Mouse (Mus musculus) layer of hippocampus, postnatal 10 days (tissue): ENCODE data around the gene Pxn. TPM values are rescaled to one million over a fixed set of nuclear protein-coding genes. Genes with fewer than 3 reads are reported as not detected.

Experiments used
- DNase-seq, 2 experiments: peaks; one replicate each; pipeline ENCODE4 v3.0.0; 2021; ENCODE audit warnings: low spot score in 2 of 2
- total RNA-seq, 2 experiments: library from RNA; stranded (reverse); gene quantifications; 2 replicates each; pipeline ENCODE4 v1.2.3; 2021

Pxn gene
- total RNA-seq, 2 experiments from 2014 or later: 30.0 to 30.8 TPM

DNA sequence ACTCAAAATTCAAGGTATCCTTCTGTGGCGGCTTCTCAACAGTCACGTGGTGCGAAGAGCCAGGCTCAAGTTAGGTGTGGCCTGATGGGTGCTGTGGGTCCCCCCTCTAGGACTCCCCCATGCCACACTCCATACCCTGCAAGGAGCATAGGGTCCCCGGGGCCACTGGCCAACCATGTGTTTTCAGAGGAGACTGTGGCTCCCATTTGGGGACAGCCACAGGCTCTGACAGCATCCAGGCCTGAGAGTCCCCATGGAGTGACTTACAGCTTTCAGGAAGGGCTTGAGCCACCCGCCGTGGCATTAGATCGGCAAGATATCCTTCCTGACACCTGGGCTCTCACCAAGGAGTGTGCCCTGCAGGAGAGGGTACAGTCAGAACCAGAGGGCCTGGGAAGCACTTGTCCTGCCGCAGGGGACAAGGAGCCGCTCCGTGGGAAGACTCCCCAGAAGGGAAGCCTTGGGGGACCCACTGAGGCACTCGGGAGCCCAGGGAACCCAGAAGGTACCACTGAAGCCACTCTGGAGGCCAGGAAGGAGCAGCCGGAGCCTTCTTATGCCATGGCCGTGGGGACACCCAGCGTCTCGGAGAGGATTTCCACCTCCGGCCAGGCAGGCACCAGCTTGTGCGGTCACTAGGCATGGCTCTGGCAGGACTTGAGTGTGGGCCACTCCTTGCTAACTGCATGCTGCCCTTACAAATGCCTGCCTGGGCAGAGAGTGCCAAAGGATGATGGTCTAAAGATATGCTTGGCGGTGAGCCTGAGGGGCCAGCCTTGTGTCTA, 42.2 kb downstream of the Pxn start:
- DNase-seq: no peak

DNA sequence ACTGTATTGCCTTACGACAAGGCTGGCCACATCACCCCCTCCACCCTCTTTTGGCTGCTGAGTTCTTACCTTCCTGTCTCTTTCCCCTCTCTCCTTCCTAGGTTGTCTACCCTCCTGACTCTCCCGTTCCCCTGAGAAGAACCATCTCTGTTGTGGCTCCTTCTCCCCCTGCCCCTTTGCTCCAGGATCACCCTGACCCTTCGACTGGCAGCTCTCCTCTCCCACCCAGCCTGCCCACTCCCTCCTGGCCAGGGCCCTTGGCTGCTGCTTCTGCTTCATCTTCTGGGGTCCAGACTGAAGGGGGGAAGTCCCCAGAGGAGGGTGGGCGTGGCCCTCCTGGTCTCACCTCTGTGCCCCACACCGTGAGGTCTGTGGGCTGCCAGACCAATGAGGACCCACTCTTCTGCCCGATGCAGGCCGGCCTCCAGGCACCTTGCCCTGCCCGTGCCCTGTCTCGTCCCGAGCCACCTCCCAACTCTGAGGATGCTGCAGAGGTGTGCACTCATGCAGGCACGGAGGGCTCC, 44.1 kb downstream of the Pxn start:
- no peak for DNase-seq

DNA sequence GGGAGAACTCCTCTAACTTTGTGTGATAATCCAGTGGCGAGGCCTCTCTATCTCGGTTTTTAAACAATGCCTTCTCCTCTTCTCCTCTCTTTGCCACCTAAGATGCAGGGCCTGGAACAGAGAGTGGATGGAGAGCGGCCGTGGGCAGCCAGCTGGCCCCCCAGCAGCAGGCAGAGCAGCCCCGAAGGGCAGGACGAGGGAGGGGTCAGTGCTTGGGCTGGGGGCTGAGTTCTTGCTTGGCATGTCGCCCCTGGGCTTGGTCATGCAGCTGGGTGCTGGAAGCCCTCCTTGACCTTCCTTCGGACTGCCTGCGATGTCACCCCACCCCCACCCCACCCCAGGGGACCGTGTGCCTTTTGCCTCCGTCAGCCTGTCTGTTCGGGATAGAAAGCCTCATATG, 44.9 kb downstream of the Pxn start:
- DNase-seq: no peak

DNA sequence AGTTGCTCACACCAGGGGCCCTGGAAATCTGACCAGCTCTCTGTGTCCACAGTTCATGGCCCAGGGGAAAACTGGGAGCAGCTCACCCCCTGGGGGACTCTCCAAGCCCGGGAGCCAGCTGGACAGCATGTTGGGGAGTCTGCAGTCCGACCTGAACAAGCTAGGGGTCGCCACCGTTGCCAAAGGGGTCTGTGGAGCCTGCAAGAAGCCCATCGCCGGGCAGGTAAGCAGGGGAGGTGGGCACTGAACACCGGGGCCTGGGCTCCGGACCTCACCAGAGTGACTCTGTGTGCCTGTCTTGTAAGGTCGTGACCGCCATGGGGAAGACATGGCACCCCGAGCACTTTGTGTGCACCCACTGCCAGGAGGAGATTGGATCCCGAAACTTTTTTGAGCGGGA, 45.3 kb downstream of the Pxn start:
- no peak for DNase-seq

DNA sequence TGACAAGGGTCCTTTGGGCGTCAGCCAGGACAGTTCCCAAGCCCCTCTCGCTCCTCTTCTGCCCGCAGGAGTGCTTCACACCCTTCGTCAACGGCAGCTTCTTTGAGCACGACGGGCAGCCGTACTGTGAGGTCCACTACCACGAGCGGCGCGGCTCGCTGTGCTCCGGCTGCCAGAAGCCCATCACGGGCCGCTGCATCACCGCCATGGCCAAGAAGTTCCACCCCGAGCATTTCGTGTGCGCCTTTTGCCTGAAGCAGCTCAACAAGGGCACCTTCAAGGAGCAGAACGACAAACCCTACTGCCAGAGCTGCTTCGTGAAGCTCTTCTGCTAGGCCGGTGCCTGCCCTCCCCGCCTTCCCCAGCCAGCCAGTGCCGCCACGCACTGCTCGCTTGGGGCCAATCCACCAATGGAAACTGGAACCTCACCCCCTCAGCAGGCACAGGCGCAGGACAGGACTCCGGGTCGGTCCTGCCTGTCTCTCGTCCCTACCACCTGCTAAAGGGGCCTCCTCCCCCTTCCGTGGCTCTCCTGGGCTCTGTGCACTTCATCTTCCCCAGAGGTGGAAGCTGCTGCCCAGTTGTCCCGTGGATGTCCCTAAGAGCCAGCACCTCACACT, 47.4 kb downstream of the Pxn start:
- DNase-seq: no peak

DNA sequence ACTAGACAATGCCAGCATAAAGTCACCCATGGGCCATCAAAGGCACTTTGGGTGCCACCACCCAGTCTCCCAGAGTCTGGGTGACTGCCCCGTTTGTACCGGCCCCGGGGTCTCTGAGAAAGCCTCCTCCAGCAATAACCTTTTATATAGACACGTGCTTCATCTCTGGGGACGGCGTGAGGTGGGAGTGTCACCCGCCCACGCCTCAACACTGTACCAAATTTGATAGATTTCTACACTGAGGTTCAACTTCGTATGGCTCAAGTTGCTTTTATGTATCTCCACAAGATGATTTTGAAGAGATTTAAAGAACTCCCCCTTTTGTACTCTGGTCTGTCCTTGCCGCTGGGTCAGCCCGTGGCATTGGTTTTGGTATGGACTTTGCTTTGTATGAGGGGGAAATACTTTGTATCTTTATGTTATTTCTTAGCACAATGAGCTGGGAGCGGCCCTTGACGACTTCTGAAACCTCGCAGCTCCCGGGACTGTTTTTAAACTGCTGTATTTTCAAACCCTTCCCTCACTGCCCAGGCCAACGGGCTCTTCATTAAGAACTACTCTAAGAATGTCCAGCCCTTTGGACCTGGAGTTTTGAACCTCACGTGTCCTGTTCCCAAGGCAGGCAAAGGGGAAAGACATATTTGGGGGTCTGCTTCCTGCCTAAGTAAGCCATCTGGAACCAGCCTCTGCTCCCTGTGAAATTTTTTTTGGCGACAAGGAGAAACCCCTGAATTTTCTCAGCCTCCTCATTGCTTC, 48.2 kb downstream of the Pxn start:
- DNase-seq: no peak

DNA sequence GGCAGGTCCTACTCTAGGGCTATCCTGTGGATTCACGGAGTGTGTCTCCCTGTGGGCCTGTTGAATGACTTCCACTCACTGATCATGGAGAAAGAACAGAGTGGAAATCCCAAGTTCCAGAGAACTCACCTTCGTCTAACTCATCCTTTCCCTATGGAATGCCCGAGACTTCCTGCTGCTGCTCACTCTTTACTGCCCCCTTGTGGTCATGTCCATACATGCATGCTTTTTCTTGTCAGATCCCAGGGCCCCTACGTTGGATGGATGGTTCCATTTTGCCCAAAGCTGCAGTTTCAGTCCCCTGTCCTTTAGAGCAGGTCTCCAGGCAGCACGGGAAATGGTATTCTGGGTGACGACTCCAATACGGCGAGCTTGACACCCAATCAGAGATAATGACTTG, 49.7 kb downstream of the Pxn start:
- DNase-seq: peak; percentile 82 to 84

DNA sequence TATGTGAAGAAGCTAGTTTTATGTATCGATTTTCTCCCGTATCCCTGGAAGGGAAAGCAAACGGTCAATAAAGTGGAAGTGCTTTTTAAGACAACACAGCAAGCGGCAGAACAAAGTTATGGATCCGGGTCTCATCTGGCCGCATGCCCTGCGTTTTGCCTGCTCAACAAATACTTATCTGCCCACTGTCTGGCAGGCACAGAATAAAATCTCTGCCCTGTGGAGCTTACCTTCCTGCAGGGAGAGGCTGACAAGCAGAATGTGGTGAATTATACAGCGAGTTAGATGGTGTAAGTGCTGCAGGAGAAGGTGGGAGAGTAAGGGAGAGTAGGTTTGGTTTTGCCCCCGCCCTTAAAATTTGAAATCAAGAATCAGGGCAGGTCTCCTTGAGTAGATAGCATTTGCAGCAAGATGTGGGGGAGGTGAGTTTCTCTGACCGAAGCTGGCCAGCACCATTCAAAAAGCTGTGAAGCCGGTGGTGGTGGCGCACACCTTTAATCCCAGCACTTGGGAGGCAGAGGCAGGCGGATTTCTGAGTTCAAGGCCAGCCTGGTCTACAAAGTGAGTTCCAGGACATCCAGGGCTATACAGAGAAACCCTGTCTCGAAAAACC, 51.8 kb downstream of the Pxn start:
- DNase-seq: no peak

DNA sequence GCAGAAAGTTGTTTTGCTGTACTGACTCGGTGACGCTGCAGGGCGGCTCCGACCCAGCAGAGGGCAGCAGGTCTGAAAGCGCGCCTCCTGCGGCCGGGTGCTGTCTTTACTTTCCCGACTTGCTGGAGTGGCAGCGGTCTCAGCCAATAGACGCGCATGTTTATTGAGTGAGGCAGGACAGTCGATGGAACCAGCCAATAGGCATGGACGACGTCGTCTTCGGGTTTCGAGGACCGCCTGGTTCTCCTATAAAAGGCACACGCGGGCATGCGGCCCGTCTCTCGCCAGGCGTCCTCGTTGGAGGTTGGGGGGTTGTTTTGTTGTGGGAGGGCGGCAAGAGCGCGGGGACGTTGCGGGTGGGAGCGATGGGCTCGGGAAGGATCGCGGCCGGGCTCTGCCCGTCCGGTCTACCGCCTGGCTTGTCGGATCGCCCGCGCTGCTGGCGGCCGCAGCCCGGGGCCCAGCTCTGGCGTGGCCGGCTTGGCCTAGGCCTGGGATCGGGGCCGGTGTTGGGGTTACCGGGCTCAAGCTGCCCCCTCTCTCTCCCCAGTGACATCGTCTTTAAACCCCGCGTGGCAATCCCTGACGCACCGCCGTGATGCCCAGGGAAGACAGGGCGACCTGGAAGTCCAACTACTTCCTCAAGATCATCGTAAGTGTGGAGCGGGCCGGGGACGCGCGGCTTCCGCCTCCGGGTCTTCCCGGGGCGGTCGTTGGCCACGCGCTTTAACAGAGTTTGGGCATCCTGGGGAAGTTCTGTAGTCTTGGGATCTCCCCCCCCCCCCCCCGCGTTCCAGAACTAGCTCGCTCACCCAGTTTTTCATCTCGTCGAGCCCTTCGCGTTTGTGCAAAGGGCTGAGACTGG, 53.0 kb downstream of the Pxn start, which contains the start of gene Rplp0:
Gene Rplp0, plus strand, starts transcription at position 231 of the 865 bp plus-strand sequence.
- DNase-seq: peak; percentile 100

DNA sequence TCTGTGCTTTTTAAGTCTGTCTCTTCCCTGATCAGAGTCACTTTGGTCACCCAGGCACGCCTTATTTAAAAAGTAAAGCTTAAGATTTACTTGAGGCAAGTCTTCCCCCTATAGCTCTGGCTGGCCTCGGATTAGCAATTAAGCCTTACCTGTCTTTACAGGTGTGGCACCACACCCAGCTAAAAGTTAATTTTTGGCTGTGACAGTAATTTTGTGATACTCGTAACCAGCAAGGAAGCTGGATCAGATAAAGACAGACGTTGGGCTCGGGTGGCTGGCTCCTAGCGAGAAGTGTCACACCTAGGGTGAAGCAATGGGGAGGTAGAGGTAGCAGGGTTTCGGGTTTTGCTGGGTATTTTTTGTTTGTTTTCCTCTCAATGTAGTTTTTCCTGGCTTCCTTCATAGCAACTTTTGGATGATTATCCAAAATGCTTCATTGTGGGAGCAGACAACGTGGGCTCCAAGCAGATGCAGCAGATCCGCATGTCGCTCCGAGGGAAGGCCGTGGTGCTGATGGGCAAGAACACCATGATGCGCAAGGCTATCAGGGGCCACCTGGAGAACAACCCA, 53.9 kb downstream of the Pxn start:
- DNase-seq: no peak

DNA sequence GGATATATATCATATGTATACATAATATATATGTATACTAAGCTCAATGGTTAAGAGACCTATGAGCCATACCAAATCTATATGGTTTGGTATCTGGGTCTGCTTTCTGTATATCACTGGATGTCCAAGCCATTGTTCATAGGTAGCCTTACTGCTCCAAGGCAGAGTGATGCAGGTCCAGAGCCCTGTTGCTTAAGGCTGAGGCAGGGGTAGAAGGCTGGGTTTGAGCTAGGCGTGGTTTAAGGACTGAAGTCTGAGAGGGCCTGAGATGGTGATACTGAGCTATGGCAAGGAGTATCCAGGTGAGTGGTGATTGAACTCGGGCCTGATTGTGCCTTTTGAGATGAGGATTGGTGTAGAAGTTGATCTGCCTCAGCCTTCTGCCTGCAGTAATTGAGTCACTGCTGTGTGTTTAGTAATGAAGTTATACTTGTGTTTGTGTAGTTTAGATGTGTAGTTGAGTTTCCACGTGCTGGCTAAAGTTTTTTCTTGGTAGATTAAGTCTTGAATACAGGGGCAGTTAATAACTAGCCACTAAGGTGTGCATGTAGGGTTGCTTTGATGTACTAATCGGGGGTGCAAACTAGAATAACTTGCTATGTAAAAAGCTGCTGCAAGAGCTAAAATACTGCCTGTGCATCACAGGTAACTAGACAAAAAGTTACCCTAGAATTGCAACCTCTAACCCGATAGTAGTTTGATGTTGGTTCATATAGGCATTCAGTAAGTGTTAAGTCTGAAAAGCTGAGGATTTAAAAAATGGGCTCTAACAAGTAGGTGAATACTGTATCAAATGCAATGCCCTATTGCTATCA, 57.5 kb downstream of the Pxn start:
- DNase-seq: no peak

DNA sequence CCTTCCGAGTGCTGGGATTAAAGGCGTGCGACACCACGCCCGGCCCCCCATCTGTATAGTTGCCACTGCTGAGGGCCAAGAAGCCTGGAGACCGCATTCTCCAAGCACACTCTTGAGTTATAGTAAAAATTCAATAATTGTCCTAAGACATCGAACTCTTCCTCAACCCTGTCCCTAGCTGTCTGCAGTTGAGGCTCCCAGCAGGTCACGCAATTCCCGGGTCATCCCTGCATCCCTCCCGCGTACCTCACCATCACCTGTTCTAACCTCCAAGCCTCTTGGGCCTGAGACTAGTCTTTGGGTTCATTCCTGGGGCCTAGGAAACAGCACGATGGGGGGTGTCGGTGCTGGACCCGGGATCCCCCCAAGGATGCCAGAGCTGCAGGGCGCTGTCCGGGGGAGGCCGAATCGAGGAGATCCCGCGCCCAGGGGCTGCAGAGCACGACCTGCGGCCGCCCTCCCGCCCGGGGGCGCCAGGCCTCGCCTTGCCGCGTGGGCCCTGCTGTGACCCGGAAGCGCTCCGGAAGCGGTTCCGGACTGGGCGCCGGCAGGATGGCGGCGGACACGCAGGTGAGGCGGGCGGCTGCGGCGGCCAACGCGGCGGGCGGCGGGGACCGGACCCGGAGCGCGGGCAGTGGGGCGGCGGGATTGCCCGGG, 58.4 kb downstream of the Pxn start, which contains the start of gene Gcn1l1:
Gene Gcn1l1, plus strand, starts transcription at position 518 of the 657 bp plus-strand sequence.
- peak; percentile 71 to 80 for DNase-seq

DNA sequence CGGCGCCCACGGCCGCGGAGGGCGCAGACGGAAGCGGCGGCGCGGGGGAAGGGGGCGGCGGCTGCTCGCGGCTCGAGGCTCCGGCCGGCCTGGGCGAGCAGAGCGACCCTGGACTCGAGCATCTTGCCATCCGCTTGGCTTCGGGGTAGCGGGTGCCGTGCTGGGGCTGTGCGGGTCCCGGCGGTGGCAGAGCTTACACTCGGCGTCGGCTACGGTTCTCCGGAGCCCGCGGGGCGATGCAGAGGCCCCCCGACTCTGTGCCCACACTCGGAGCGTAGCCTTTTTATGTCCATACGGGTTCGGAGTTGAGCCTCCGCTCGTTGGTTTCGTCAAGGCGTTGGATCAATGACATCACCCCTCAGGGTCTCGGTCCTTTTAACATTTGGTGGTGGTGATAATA, 58.9 kb downstream of the Pxn start:
- DNase-seq: peak in 1 of 2 experiments; percentile 49

DNA sequence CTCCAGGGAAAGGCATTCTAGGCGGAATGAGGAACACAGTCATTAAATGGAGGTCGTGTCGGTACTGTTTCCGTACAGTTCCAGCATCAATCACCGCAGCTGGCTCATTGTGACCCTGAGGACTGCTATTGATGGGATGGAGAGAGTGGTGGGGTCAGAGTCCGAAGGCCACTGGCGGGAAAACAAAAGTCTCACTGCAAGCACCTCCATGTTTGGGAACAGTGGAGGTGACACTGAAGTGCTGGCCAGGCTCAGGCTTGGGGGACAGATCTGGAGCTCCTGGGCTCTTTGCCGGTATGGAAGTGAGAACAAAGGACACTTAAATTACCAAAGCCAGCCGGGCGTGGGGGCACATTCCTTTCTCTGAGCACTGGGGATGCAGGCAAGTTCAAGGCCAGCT, 62.2 kb downstream of the Pxn start:
- no peak for DNase-seq

DNA sequence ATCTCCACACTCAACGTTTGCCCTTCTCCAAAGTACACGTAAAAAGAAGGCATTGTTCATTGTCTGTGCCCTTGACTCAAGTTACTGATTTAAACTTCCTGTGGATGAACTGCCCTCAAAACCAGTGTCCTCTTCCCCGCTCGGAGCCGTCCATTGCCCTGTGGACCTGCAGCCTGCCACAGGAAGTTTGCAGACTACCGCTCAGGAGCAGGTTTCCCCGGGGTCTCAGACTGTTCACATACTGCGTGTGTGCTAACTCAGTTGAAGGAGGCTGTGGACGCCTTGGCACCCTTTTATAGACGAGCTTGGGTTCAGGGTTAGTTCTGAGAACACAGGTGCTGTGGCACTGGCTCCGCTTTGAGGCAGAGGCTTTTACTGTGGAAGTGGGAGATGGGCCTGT, 62.8 kb downstream of the Pxn start:
- DNase-seq: no peak

DNA sequence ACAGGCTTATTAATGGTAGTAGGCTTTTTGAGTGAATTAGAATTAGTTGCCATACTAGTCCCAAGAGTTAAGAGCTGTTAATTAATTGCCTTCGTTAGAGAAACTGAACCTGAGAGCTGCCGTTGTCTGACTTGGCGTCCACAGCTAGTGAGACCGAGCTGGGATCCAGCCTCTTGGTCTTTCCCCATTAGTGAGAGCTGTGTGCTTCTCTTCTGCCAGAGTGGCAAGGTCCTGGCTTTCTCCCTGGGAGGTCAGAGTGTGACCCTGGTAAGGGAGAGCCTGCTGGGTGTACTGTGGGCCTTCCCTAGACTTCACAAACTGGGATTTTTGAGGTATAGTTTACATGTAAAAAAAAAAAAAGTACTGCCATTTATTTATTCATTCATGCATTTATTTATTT, 63.2 kb downstream of the Pxn start:
- no peak for DNase-seq

DNA sequence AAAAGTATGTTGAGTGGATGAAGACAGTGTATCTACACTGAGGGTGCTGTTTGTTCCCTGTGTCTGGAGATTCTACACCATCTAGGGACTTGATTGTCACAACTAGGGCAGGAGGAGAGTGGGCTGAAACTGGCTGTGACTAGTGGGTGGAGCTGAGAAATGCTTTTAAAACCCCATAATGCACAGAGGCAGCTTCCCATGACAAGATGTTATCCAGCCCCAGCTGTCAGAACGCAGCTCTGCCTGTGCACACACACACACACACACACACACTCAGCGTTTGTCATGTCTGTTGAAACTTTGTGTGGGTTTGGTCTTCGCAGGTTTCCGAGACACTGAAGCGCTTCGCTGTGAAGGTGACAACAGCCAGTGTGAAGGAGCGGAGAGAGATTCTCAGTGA, 64.6 kb downstream of the Pxn start:
- DNase-seq: peak in 1 of 2 experiments; percentile 30

DNA sequence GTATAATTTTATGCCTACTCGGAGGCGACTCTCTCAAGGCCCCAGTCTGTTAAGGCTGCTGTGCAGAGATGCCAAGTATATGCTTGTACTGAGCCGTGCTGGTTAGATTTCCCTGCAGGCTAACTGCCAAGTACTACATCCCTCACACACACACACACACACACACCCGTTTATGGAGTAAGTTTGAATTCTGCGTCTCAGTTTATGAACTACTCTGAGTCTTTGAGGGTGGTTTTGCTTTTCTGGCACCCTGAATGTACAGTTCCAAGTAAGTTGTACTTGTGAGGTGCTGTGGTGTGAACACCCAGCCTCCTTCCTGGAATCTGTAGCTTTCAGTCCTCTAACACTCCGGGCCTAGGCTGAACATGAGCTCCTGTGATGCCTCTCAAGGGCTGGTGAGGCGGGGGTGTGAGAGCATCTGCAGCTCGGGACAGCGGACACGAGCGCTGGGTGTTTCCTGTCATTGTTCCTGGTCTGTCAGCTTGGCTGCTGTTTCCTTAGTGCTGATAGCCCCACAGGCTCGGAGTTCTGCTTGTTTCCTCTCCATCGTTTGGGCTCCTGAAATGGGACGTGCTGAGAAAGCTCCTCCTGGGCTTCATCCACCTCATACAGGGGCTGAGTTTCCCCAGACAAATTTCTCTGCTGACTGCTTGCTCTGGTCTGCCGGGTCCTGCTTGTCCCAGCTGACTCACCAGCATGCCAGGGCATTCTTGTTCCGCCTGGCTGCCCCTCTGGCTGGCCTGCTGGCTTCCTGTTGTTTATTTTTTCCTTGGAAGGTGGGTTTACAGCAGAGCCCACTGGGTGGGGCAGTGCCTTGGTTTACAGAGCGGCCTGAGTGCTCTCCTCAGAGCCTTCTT, 66.4 kb downstream of the Pxn start:
- no peak for DNase-seq
